Mouse (Mus musculus): ENCODE measurements at regions not wholly inside any gene's neighbourhood (a gene's known extent, or its start where the extent isn't known, plus 50 kb on each side); places are given as distances from the start of the nearest gene placed in this dataset.

- no peak overlapping the region for H3K9ac ChIP-seq (ENCODE audit: control insufficient read depth, low read depth, low read length, poor library complexity, severe bottlenecking)
- H3K79me2 ChIP-seq (ENCODE audit: control insufficient read depth, insufficient read depth, low read length, poor library complexity): no peaks in the 10 kb centered on the region
- H3K27ac ChIP-seq (ENCODE audit: control insufficient read depth, low read depth, low read length): no peak overlapping the region
- H3K36me3 ChIP-seq (ENCODE audit: control insufficient read depth in 1 of 2, insufficient read depth in 2 of 2, low read length in 2 of 2): no peaks in the 10 kb centered on the region
- no peak for DNase-seq (ENCODE audit: low read depth, low spot score)
- H3K4me1 ChIP-seq (ENCODE audit: control insufficient read depth in 1 of 2, insufficient read depth in 2 of 2, low read length in 2 of 2): no peaks in the 10 kb centered on the region
- TF ChIP-seq HCFC1 (IDR thresholded peaks at IDR 0.05; ENCODE audit: low read depth, low read length) (no peak), E2F4 (IDR thresholded peaks at IDR 0.05; ENCODE audit: borderline replicate concordance, low read depth, low read length) (no peak), ELF1 (IDR thresholded peaks at IDR 0.05; ENCODE audit: low read depth, low read length) (no peak), MAZ (IDR thresholded peaks at IDR 0.05; ENCODE audit: low read depth, low read length) (no peak), TBP (IDR thresholded peaks at IDR 0.05; ENCODE audit: low read depth, low read length) (no peak), CHD2 (IDR thresholded peaks at IDR 0.05; ENCODE audit: low read length) (no peak), NELFE (IDR thresholded peaks at IDR 0.05; ENCODE audit: low read depth, low read length) (no peak), GATA1 (IDR thresholded peaks at IDR 0.05; ENCODE audit: low read depth, low read length) (no peak), USF2 (IDR thresholded peaks at IDR 0.05; ENCODE audit: borderline replicate concordance in 1 of 2, insufficient read depth in 1 of 2, low read depth in 1 of 2, low read length in 2 of 2) (no peak), RCOR1 (IDR thresholded peaks at IDR 0.05; ENCODE audit: low read depth, low read length) (no peak), GABPA (IDR thresholded peaks at IDR 0.05; ENCODE audit: low read depth, low read length) (no peak), RAD21 (IDR thresholded peaks at IDR 0.05; ENCODE audit: low read depth, low read length) (no peak), POLR2A (IDR thresholded peaks at IDR 0.05; ENCODE audit: control insufficient read depth in 1 of 2, insufficient read depth in 1 of 2, low read depth in 1 of 2, low read length in 2 of 2, poor library complexity in 1 of 2) (no peak)
- no peaks in the 10 kb centered on the region for H3K9me3 ChIP-seq (replicated peaks; ENCODE audit: insufficient read depth, low read length)
- no peaks in the 10 kb centered on the region for H3K27me3 ChIP-seq (ENCODE audit: control insufficient read depth in 1 of 2, insufficient read depth in 2 of 2, low read length in 2 of 2)
- H3K4me3 ChIP-seq (ENCODE audit: control insufficient read depth in 1 of 2, insufficient read depth in 1 of 2, low read depth in 2 of 2, low read length in 2 of 2): no peak overlapping the region
Measured at GRCm38 (mm10) chr17:64397254-64397897, 65.7 kb upstream of the Pja2 start.

DNA sequence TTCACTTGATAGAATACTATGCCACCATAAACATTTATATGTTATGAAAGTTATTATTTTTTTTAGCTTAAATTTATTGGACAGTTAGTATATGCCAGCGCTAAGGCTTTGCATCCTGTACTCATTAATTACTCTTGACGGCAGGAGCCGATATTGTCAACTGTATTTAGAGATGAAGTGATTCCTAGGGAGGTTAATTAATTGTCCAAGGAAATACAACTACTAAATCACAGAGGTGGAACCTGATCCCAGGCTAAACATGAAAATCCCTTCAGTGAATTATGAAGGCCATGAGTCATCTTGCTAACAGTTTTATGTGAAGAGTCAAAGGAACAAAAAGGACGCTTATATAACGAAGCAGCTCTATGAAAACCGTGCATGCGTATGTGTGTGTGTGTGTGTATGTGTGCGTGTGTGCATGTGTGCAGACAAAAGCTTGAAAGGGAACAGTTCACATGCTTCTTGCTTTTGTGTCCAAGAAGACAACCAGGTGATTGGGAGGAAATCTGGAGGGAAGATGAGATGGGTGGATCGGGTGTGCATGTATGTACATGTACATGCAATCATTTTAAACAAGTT lies 66.5 kb upstream of the Pja2 start:
- DNase-seq (ENCODE audit: low read depth, low spot score): no peak
- no peak overlapping the region for H3K9ac ChIP-seq (ENCODE audit: control insufficient read depth, low read depth, low read length, poor library complexity, severe bottlenecking)
- H3K36me3 ChIP-seq (ENCODE audit: control insufficient read depth in 1 of 2, insufficient read depth in 2 of 2, low read length in 2 of 2): no peaks in the 10 kb centered on the region
- no peak overlapping the region for H3K27ac ChIP-seq (ENCODE audit: control insufficient read depth, low read depth, low read length)
- TF ChIP-seq ZKSCAN1 (IDR thresholded peaks at IDR 0.05; ENCODE audit: low read depth, low read length): no peak
- no peak for TF ChIP-seq CHD1 (IDR thresholded peaks at IDR 0.05; ENCODE audit: low read depth, low read length)
- TF ChIP-seq TCF12 (IDR thresholded peaks at IDR 0.05; ENCODE audit: low read depth, low read length): no peak
- no peak for TF ChIP-seq TAL1 (IDR thresholded peaks at IDR 0.05; ENCODE audit: low read length)
- TF ChIP-seq SMC3 (IDR thresholded peaks at IDR 0.05; ENCODE audit: low read depth, low read length): no peak
- TF ChIP-seq NRF1 (IDR thresholded peaks at IDR 0.05; ENCODE audit: insufficient read depth, low read depth, low read length, poor library complexity, severe bottlenecking): no peak
- no peak for TF ChIP-seq GABPA (IDR thresholded peaks at IDR 0.05; ENCODE audit: low read depth, low read length)
- no peak for TF ChIP-seq CTCF (IDR thresholded peaks at IDR 0.05 in 2 of 3, conservative IDR thresholded peaks at IDR 0.05 in 1 of 3; ENCODE audit: control insufficient read depth in 1 of 3, insufficient read depth in 1 of 3, low read depth in 2 of 3, low read length in 3 of 3, poor library complexity in 1 of 3, severe bottlenecking in 1 of 3)
- no peak for TF ChIP-seq CHD2 (IDR thresholded peaks at IDR 0.05; ENCODE audit: low read length)
- no peak for TF ChIP-seq JUND (IDR thresholded peaks at IDR 0.05; ENCODE audit: low read depth, low read length)
- TF ChIP-seq HCFC1 (IDR thresholded peaks at IDR 0.05; ENCODE audit: low read depth, low read length): no peak
- TF ChIP-seq GATA1 (IDR thresholded peaks at IDR 0.05; ENCODE audit: low read depth, low read length): no peak
- no peak for TF ChIP-seq MYB (IDR thresholded peaks at IDR 0.05; ENCODE audit: low read depth, low read length)
- no peak for TF ChIP-seq ETS1 (IDR thresholded peaks at IDR 0.05; ENCODE audit: low read depth, low read length)
- no peak for TF ChIP-seq BHLHE40 (IDR thresholded peaks at IDR 0.05; ENCODE audit: borderline replicate concordance, low read depth, low read length)
- no peak for TF ChIP-seq UBTF (IDR thresholded peaks at IDR 0.05; ENCODE audit: borderline replicate concordance, insufficient read depth, low read depth, low read length)
- no peak for TF ChIP-seq USF1 (IDR thresholded peaks at IDR 0.05; ENCODE audit: low read depth, low read length)
- TF ChIP-seq ZMIZ1 (IDR thresholded peaks at IDR 0.05; ENCODE audit: low read depth, low read length): no peak
- H3K9me3 ChIP-seq (replicated peaks; ENCODE audit: insufficient read depth, low read length): no peaks in the 10 kb centered on the region
- H3K27me3 ChIP-seq (ENCODE audit: control insufficient read depth in 1 of 2, insufficient read depth in 2 of 2, low read length in 2 of 2): no peaks in the 10 kb centered on the region
- no peaks in the 10 kb centered on the region for H3K79me2 ChIP-seq (ENCODE audit: control insufficient read depth, insufficient read depth, low read length, poor library complexity)
- H3K4me3 ChIP-seq (ENCODE audit: control insufficient read depth in 1 of 2, insufficient read depth in 1 of 2, low read depth in 2 of 2, low read length in 2 of 2): no peak overlapping the region
- no peaks in the 10 kb centered on the region for H3K4me1 ChIP-seq (ENCODE audit: control insufficient read depth in 1 of 2, insufficient read depth in 2 of 2, low read length in 2 of 2)
